Mouse (Mus musculus) hindbrain, embryonic 12.5 days (tissue): ENCODE measurements around the gene 1110059E24Rik. TPM values are rescaled to one million over a fixed set of nuclear protein-coding genes. Genes with fewer than 3 reads are reported as not detected.

Source experiments
- ATAC-seq: fragments of 200-750 bp; cut with Nextera tagmentation; 2 replicates; pipeline ENCODE4 v1.8.0; 2017; ENCODE audit warnings: moderate TSS enrichment; ENCODE audit not compliant: low FRiP score
- H3K27ac ChIP-seq: fragments of 300-500 bp; sonication (generic); 2 replicates; pipeline ENCODE4 v1.5.1; 2016; ENCODE audit warnings: mild to moderate bottlenecking
- H3K27me3 ChIP-seq: fragments of 300-500 bp; sonication (generic); 2 replicates; pipeline ENCODE4 v1.6.1; 2016; ENCODE audit warnings: mild to moderate bottlenecking
- H3K36me3 ChIP-seq: fragments of 300-500 bp; sonication (generic); 2 replicates; pipeline ENCODE4 v1.6.1; 2016; ENCODE audit warnings: mild to moderate bottlenecking
- H3K4me1 ChIP-seq: fragments of 300-500 bp; sonication (generic); 2 replicates; pipeline ENCODE4 v1.6.1; 2016
- H3K4me2 ChIP-seq: fragments of 300-500 bp; sonication (generic); replicated peaks from 2 replicates; pipeline ENCODE4 v1.6.1; 2016; ENCODE audit warnings: mild to moderate bottlenecking
- H3K4me3 ChIP-seq: fragments of 300-500 bp; sonication (generic); 2 replicates; pipeline ENCODE4 v1.5.1; 2016; ENCODE audit warnings: mild to moderate bottlenecking
- H3K9ac ChIP-seq: fragments of 300-500 bp; sonication (generic); 2 replicates; pipeline ENCODE4 v1.6.1; 2016; ENCODE audit warnings: mild to moderate bottlenecking, moderate library complexity
- H3K9me3 ChIP-seq: fragments of 300-500 bp; sonication (generic); replicated peaks from 2 replicates; pipeline ENCODE4 v1.6.1; 2016; ENCODE audit warnings: mild to moderate bottlenecking
- WGBS: fragments of 180-500 bp; shearing (Covaris S2); methylation state at CpG from one replicate; pipeline ENCODE4 v1.1.7; 2016; 5-methylcytosine and 5-hydroxymethylcytosine counted together
- polyA plus RNA-seq: library from polyadenylated mRNA; unstranded; fragments of >200 nt; fragmentation: Nextera tagmentation; extraction: Ambion mirVana; gene quantifications from 2 replicates; pipeline ENCODE4 v1.2.1, GENCODE M21; 2016

The 1110059E24Rik gene
- polyA plus RNA-seq, 1 experiment from 2014 or later, result 58.7 TPM

GRCm38 (mm10) chr19:21564461-21564797, 88.3 kb downstream of the 1110059E24Rik start:
- no peaks in the 10 kb centered on the region for H3K27me3 ChIP-seq
- H3K9me3 ChIP-seq, result no peaks in the 10 kb centered on the region
- H3K4me2 ChIP-seq, result no peak overlapping the region
- no peak overlapping the region for H3K4me3 ChIP-seq
- 0 out of 2 replicates have a peak, but pooled peaks cover 2% of the 10 kb centered on the region for H3K4me1 ChIP-seq
- ATAC-seq, result peak; percentile 55; the same call in 1 of the 2 replicates
- no peak overlapping the region for H3K9ac ChIP-seq
- no peaks in the 10 kb centered on the region for H3K36me3 ChIP-seq
- 4% methylated on average over 1 of the region's 1 CpGs for WGBS
- no peak overlapping the region for H3K27ac ChIP-seq

GRCm38 (mm10) chr19:21563789-21564460, 88.9 kb downstream of the 1110059E24Rik start:
- no peaks in the 10 kb centered on the region for H3K36me3 ChIP-seq
- no peak overlapping the region for H3K9ac ChIP-seq
- 0 out of 2 replicates have a peak, but pooled peaks cover 2% of the 10 kb centered on the region for H3K4me1 ChIP-seq
- WGBS, result 24% methylated on average over 11 of the region's 11 CpGs
- no peaks in the 10 kb centered on the region for H3K9me3 ChIP-seq
- no peak overlapping the region for H3K4me3 ChIP-seq
- H3K27ac ChIP-seq, result no peak overlapping the region
- H3K27me3 ChIP-seq, result no peaks in the 10 kb centered on the region
- H3K4me2 ChIP-seq, result no peak overlapping the region
- peak; percentile 76 for ATAC-seq

GRCm38 (mm10) chr19:21562996-21563395, 89.8 kb downstream of the 1110059E24Rik start:
- no peaks in the 10 kb centered on the region for H3K36me3 ChIP-seq
- 78% methylated on average over 3 of the region's 3 CpGs for WGBS
- no peak overlapping the region for H3K9ac ChIP-seq
- no peaks in the 10 kb centered on the region for H3K9me3 ChIP-seq
- no peaks in the 10 kb centered on the region for H3K27me3 ChIP-seq
- no peak overlapping the region for H3K27ac ChIP-seq
- 0 out of 2 replicates have a peak, but pooled peaks cover 2% of the 10 kb centered on the region for H3K4me1 ChIP-seq
- ATAC-seq, result no peak
- H3K4me2 ChIP-seq, result no peak overlapping the region
- no peak overlapping the region for H3K4me3 ChIP-seq

GRCm38 (mm10) chr19:21552801-21553200, 100.0 kb downstream of the 1110059E24Rik start:
- H3K9me3 ChIP-seq, result no peaks in the 10 kb centered on the region
- H3K9ac ChIP-seq, result no peak overlapping the region
- no peaks in the 10 kb centered on the region for H3K27me3 ChIP-seq
- no peak for ATAC-seq
- no peak overlapping the region for H3K4me3 ChIP-seq
- H3K4me2 ChIP-seq, result no peak overlapping the region
- WGBS, result 87% methylated on average over 9 of the region's 9 CpGs
- no peak overlapping the region for H3K27ac ChIP-seq
- H3K36me3 ChIP-seq, result no peaks in the 10 kb centered on the region
- H3K4me1 ChIP-seq, result no peaks in the 10 kb centered on the region

GRCm38 (mm10) chr19:21551921-21552536, 100.7 kb downstream of the 1110059E24Rik start:
- no peak overlapping the region for H3K9ac ChIP-seq

GRCm38 (mm10) chr19:21549713-21550112, 103.1 kb downstream of the 1110059E24Rik start:
- Histone ChIP-seq H3K4me2 (no peak overlapping the region), H3K9me3 (no peaks in the 10 kb centered on the region), H3K27ac (no peak overlapping the region), H3K4me1 (no peaks in the 10 kb centered on the region), H3K36me3 (no peaks in the 10 kb centered on the region), H3K9ac (no peak overlapping the region), H3K27me3 (no peaks in the 10 kb centered on the region), H3K4me3 (no peak overlapping the region)
- no peak for ATAC-seq
- 92% methylated on average over 3 of the region's 3 CpGs for WGBS

More at GRCm38 (mm10) chr19:21551921-21552536, 100.7 kb downstream of the 1110059E24Rik start:
- Histone ChIP-seq H3K27ac (no peak overlapping the region), H3K27me3 (no peaks in the 10 kb centered on the region), H3K9me3 (no peaks in the 10 kb centered on the region), H3K36me3 (no peaks in the 10 kb centered on the region), H3K4me1 (no peaks in the 10 kb centered on the region), H3K4me3 (no peak overlapping the region), H3K4me2 (no peak overlapping the region)
- ATAC-seq, result no peak
- WGBS, result 79% methylated on average over 4 of the region's 5 CpGs

GRCm38 (mm10) chr19:21548947-21549346, 103.8 kb downstream of the 1110059E24Rik start:
- Histone ChIP-seq H3K4me3 (no peak overlapping the region), H3K27ac (no peak overlapping the region), H3K4me1 (no peaks in the 10 kb centered on the region), H3K9ac (no peak overlapping the region), H3K36me3 (no peaks in the 10 kb centered on the region), H3K27me3 (no peaks in the 10 kb centered on the region), H3K9me3 (no peaks in the 10 kb centered on the region), H3K4me2 (no peak overlapping the region)
- ATAC-seq, result no peak
- WGBS, result 70% methylated on average over 3 of the region's 3 CpGs

GRCm38 (mm10) chr19:21537125-21537524, 115.7 kb downstream of the 1110059E24Rik start:
- no peak for ATAC-seq
- H3K27me3 ChIP-seq, result no peaks in the 10 kb centered on the region
- WGBS, result 85% methylated on average over 3 of the region's 3 CpGs
- H3K9me3 ChIP-seq, result no peaks in the 10 kb centered on the region
- H3K4me1 ChIP-seq, result no peaks in the 10 kb centered on the region
- H3K9ac ChIP-seq, result no peak overlapping the region
- H3K4me2 ChIP-seq, result no peak overlapping the region
- no peaks in the 10 kb centered on the region for H3K36me3 ChIP-seq
- no peak overlapping the region for H3K4me3 ChIP-seq
- no peak overlapping the region for H3K27ac ChIP-seq

Other genes with a start within 250 kb of the 1110059E24Rik start
- 0.05 and 0.18 TPM in 2 replicates for gene Gda, start 179.5 kb downstream of the 1110059E24Rik start, polyA plus RNA-seq
- 44.0 and 46.5 TPM in 2 replicates for gene Abhd17b, start 209 bp upstream of the 1110059E24Rik start, polyA plus RNA-seq
- 90.3 and 92.0 TPM in 2 replicates for gene Cemip2, start 125.4 kb upstream of the 1110059E24Rik start, polyA plus RNA-seq